Mouse (Mus musculus): ENCODE results near the gene AI413582.

AI413582 gene

DNA sequence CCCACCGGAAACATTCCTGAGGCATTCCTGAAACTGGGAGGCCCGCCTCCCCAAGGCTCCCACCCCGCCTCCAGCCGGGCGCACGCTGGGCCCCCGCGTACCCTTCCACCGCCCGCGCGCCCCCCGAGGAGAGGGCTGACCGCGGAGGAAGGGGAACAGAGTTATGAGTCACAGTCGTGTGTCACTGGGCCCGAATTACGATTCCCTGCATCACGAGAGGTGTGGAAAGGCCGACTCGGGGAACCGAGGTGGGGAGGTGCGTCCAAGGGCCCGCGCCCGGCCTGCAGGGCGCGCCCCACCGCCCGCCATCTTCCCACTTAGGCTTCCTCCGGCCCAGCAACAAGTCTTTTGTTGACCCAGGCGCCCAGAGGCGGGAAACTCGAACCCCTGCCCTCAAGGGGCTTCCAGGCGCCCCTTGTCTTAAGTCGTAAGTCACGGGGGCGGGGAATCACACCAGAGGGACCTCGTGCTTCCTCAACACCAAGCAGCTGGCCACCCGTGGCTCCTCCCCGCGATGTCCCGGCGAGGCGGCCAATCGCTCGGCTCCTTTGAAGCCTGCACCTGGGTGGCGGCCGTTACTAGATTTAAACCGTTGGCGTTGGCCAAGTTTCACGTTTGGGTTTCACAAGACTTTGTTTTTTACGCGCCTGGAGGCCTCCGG, 9.9 kb downstream of the AI413582 start:
- no peak for DNase-seq (ENCODE audit: low read depth, low spot score)

DNA sequence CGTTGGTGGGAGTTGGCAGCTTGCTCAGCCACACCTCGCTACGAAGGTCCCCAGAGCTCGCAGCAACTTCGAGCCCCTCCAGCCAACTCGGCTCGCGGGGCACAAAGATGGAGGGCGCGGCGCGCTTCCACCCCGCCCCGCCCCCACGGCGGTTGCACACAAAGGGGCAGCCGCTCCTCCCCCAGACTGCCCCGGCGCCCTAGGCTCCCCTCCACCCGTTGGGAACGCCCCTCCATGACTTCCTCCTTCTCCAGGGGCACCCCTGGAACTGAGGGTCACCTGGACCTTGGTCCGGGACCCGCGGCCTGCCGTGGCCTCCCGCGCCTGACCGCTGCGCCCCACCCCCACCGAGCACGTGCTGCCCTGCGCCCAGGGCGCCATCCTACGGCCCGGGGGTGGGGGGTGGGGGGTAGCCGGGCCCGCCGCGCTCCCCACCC, 10.5 kb downstream of the AI413582 start:
- DNase-seq (ENCODE audit: low read depth, low spot score), result no peak

- no peak for DNase-seq (ENCODE audit: low read depth, low spot score)
Observed at GRCm38 (mm10) chr17:27554062-27554960, 11.2 kb downstream of the AI413582 start.

DNA sequence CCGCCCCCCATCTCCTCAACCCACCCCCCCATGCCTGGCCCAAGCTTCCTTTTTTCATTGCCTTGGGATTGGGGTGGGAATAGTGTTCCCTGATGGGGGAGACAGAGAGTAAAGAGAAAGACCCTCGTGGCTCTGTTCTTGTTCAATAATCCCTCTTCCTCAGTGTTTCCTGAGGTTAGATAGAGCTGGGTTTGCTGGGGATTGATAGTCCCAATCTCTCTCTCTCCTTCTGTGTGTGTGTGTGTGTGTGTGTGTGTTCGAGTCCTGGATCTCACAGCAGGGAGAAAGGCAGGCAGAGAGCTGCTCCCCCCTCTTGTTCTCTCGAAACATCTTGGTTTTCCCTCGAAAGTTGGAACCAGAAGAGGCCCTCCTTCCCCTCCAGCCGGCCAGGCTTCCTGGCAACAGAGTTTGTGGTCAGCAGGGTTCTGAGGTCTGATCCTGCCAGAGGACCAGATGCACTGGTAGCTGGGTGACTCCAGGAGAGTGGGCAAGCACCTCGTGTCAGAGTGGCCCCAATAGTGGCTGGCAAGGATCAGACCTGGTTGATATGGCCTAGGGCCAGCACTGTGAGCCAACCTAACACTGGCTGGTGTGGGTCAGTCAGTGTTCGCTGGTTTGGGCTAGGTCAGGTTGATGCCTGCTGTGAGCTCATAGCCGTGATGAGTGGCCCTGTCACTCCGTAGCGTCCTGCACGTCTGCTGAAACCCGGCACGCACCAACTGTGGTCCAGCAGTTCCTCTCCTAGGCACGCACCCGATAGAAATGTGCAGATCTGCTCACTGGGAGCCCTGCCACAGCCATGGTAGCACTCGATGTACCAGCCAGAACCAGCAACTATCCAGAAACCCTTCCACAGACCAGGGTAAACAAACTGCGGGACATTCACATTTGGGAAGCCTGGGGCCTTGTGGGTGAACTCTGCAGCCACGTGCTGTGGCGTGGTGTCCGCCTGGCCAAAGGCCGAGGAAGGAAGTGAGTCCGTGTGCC, 13.0 kb downstream of the AI413582 start:
- no peak for DNase-seq (ENCODE audit: low read depth, low spot score)

DNA sequence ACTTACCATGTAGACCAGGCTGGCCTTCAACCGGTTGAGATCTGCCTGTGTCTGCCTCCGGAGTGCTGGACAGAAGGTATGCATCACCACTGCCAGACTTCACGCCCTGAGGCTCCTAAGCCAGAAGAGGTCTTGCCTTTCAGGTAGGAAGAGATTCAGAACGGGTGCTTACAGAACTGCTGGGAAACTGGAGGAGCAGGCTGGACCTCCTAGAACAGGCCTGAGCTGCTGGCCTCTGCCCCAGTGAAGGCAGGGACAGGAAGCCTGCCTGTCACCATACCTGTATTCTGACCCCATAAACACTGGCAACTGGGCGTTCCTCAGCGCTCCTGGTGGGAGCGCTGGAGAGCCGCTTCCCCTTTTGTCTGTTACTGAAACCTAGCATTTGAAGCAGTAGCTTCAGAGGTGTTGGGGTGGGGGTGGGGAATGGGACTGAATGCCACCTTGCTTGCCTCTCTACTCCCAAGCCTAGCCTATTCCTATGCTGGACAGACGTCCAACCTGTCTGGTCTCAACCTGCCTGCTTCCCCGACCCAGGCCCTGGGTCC, 14.1 kb downstream of the AI413582 start:
- DNase-seq (ENCODE audit: low read depth, low spot score), result no peak

- no peak for DNase-seq (ENCODE audit: low read depth, low spot score)
Observed at GRCm38 (mm10) chr17:27549234-27549633, 16.3 kb downstream of the AI413582 start.

GRCm38 (mm10) chr17:27547253-27547868, 18.2 kb downstream of the AI413582 start:
- no peak for DNase-seq (ENCODE audit: low read depth, low spot score)

DNA sequence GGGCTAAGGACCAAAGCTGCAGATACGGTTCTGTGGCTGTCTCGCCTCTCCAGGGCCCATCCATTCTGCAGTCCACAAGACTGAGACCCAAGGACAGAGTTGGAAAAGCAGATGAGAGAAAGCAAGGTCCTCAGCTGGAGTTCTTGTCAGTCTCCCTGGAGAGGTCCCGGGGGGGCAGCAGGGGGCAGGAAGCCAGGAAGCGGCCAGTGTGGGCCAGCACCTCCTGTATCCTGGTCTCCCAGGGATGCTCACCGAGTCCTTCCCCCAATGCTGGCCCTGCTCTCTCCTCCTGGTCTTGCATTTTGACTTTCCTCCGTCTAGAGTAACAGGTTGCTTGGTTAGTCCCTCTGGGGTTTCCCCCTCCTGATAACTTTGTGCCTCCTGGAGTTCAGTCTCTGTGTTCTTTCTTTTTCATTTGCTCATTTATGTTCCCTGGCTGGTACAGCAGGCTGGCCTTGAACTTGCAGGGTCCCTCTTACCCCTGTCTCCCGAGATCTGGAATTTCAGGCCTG, 18.9 kb downstream of the AI413582 start:
- DNase-seq (ENCODE audit: low read depth, low spot score), result no peak

- no peak for DNase-seq (ENCODE audit: low read depth, low spot score)
Observed at GRCm38 (mm10) chr17:27545991-27546390, 19.6 kb downstream of the AI413582 start.

GRCm38 (mm10) chr17:27544551-27544950, 21.0 kb downstream of the AI413582 start:
- DNase-seq (ENCODE audit: low read depth, low spot score), result no peak

GRCm38 (mm10) chr17:27541984-27542383, 23.6 kb downstream of the AI413582 start:
- DNase-seq (ENCODE audit: low read depth, low spot score), result no peak

- no peak for DNase-seq (ENCODE audit: low read depth, low spot score)
Observed at GRCm38 (mm10) chr17:27541261-27541660, 24.3 kb downstream of the AI413582 start.

DNA sequence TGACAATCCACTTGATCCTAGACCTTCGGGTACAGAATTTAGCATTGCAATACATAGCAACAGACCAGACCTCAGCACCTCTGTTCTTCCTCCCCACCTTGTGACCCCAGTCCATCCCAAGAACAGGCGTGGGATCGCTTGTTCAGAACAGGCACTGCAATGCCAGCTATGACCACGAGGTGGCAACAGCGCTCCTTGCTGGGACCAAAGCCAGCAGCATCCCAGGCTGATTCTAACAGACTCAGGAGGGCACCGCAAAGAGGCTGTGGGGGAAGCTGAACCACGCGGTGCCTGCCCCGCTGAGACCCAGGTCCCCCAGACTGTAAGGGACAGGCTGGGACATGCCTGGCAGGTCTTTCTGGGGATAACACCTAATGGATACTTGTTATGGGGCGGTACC, 30.8 kb downstream of the AI413582 start:
- no peak for DNase-seq (ENCODE audit: low read depth, low spot score)

DNA sequence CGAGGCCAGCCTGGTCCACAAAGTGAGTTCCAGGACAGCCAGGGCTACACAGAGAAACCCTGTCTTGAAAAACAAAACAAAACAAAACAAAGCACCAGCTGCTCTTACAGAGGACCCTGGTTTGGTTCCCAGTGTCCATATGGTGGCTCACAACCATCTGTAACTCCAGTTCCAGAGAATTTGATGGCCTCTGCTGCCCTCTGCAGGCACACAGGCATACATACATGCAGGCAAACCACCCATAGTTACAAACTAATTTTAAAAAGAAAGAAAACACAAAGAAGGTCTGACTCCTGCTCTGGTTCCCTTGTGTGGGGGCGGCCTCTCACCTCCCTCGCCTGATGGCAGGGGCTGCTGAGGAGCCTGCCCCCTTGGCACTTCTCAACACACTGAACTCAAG, 32.2 kb downstream of the AI413582 start:
- DNase-seq (ENCODE audit: low read depth, low spot score), result no peak

GRCm38 (mm10) chr17:27532095-27532494, 33.5 kb downstream of the AI413582 start:
- no peak for DNase-seq (ENCODE audit: low read depth, low spot score)

- DNase-seq (ENCODE audit: low read depth, low spot score), result no peak
Observed at GRCm38 (mm10) chr17:27528767-27529166, 36.8 kb downstream of the AI413582 start.

DNA sequence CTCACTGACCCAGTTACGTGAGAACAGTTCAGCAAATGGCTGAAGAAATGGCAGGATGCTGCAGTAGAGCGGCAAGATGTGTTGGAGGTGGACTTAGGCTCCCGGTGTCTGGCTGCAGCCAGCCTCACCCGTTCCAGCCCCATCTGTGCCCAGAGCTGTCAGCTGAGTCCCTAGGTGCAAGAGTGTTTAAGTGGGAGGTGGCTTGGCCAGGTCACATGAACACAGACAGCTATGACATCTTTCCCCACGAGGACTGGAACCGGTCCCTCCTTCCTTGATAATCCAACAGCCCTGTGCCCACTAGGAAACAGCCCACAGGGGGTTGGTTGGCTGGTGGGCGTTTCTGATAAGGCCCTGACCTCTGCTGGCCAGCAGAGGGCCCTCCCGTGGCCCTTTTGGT, 37.5 kb downstream of the AI413582 start:
- DNase-seq (ENCODE audit: low read depth, low spot score), result no peak

DNA sequence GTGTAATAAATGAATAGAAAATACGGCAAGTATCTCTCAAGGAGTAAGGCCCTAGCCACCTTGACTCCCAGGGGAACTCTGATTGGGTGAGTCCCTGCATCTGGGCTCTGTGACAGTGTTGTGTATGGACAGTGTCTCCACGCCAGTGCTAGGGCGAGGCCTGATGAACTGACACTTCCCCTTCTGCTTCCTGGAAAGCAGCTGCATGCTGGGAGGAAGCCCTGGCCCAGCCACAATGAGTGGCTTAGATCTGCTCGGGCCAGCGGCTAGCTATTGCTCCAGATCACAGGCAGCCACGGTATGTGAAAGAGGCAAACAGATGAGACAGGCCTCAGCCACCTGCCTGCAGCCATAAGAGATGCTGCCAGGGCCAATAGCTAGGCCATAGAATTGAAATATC, 38.4 kb downstream of the AI413582 start:
- DNase-seq (ENCODE audit: low read depth, low spot score), result no peak

- no peak for DNase-seq (ENCODE audit: low read depth, low spot score)
Observed at GRCm38 (mm10) chr17:27523121-27523520, 42.4 kb downstream of the AI413582 start.

DNA sequence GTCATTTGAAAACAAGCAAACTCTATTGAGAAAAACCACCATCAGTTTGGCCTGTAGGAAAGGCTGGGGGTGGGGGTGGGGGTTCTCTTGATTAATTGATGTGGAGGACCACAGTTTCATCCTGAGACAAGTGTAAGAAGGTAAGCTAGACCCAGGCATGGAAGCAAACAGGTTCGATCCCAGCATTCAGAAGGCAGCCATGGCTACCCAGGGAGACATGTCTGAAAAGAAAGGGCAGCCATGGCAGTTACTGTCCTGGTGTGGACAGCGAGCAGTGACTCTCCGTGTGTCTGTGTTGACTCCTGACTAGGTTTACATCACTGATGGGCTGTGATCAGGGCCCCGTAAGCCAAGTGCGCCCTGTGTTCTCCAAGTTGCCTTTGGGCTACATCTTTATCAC, 44.3 kb downstream of the AI413582 start, which contains the start of gene Grm4:
Grm4 (minus strand) TSS at position 101 of the 400 bp plus-strand sequence.
- DNase-seq (ENCODE audit: low read depth, low spot score), result no peak

- DNase-seq (ENCODE audit: low read depth, low spot score), result no peak
Observed at GRCm38 (mm10) chr17:27520557-27520956, 45.0 kb downstream of the AI413582 start.
